Mouse (Mus musculus): ENCODE measurements around the gene CK137956.

The CK137956 gene

DNA sequence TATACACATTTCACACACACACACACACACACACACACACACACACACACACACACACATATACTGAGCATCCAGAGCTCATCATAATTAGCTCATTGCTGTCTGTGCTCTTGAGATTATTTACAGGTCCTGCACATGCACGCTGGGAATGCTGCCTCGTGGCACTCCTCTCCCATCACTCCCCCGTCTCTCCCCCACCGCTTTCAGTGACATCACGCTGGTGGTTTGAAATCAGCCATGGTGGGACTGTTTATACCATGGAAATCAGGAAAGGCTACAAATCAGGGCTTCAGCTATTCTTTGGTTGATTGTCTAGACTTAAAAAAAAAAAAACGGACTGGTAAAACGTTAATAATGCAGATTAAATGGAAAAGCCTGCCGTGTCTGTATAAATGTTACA is 63.6 kb downstream of the CK137956 start:
- DNase-seq = no peak

DNA sequence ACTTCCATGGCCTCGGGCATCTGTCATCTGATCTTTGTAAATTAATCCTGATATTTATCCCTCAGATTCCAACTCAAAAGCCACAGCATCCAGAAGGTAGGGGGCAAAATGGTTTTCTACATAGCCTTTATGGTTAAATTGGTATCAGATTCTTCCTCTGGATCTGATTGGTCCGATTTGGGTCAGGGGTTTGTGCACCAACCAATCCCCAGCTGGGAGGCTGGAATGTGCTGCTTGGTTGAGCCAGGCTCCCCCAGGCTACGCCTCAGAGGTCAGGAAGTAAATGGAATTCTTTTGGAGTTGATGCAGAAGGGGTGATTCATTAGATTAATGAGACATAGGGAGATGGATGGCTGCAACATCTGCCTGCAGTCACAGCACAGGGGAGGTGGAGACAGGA is 66.8 kb downstream of the CK137956 start:
- DNase-seq = no peak

DNA sequence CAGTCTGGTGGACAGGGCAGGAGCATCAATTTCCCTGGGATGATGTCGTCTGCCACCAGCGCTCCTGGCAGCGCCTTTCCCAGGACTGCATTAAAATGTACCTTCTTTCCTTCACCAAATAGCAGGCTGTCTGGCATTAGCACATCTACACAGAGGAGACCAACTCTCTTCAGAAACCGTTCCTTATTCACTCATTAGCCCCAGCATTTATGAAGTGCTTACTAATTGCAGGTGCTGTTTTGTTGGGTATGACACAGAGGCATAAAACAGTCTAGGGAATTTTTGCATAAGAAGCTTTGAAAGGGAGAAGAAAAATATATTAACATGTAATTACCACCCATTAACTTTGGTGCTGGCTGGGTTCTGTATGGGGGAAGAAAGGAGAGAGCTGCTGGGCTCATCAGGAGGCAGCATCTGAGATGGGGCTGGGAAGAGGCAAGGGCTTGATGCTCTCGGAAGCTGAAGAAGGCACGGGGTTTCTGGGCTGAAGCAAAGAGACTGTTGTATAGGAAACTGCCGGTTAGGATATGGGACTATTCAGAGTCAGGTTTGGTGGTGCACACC is 69.8 kb downstream of the CK137956 start:
- no peak for DNase-seq

DNA sequence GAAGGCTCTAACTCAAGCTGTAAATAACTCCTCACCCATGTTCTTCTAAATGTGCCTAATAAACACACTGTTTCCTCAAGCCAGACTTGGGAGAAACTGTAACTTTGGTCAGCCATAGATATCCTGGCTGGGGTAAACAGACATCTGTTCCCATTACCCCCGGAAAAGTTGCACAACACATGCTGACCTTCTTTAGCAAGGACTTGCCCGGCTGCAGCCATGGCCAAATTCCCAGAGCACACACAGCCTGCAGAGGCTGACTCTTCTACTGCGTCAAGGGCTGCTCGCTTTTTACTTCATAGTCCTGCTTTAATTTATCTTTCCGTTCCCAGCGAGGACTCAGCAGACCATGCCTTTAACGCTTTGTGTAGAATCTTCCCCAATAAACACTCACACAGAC is 81.7 kb downstream of the CK137956 start:
- DNase-seq = peak in 1 of 2 experiments; percentile 44

DNA sequence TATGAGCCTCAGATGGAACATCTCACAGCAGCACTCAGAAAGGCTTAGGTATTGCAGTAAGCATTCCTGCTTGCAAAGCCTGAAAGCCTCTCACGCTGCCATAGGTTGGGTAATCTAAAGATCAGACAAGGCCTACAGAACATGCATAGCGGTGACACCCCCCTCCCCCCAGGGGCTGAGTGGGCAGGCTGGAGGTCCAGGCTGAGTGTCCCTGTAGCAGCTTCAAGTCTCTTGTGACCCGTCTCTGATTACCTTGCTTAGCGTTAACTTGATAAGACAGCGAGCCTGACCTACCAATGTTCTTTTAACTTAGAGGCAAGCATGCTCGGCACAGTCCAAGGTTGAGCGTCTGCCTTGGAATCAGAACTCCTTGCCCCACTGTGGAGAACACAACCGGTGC is 91.8 kb downstream of the CK137956 start:
- no peak for DNase-seq
